Mouse (Mus musculus): ENCODE measurements around the gene Tas2r102. TPM values are rescaled to one million over a fixed set of nuclear protein-coding genes. Genes with fewer than 3 reads are reported as not detected.

Tas2r102 gene
- total RNA-seq (2021) = not detected
- long read RNA-seq = 0 reads

DNA sequence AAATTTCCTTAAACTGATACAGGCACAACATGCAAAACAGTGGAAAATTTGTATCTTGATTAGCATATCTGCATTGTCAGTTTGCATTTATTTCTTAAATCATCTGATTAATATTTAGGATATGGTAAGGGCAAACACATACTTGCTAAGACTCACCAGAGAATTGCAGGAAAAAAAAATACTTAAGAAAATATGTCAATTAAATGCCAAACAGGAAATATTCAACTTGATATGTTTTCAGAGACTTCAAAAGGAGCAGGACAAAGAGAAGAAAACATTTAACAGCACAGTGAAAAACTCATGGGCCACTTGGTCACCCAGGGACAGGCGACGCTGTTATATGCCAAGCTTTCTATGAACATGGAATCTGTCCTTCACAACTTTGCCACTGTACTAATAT lies at the start of gene Tas2r102:
Gene Tas2r102 (plus strand): TSS at position 301 of the 400 bp plus-strand sequence.
- DNase-seq (ENCODE audit: low spot score in 2 of 2) = no peak

GRCm38 (mm10) chr6:132737935-132738334 lies 24.0 kb upstream of the Tas2r102 start, which contains the start of gene Tas2r115:
Gene Tas2r115 (minus strand): TSS chr6:132738035.
- no peak for DNase-seq (ENCODE audit: low spot score in 2 of 2)

DNA sequence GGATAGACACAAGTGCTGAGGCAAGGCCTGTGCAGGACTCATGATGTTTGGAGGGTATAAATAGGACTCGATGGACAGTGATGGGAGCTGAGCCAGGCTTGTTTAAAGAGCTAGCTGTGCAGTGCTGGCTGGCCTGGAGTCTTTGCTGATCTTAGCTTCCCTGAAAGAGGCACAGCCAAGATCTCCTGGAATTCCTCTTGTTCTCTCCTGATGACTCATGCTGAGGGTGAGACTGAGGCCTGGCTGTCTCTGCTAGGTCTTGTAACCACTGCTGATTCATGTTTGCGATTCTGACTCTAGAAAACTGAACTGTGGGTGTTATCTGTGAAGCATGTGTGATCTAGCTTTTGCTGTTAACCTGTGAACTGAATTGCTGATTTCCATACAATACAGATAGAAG lies 11.7 kb upstream of the Tas2r102 start:
- DNase-seq (ENCODE audit: low spot score in 2 of 2) = no peak

DNA sequence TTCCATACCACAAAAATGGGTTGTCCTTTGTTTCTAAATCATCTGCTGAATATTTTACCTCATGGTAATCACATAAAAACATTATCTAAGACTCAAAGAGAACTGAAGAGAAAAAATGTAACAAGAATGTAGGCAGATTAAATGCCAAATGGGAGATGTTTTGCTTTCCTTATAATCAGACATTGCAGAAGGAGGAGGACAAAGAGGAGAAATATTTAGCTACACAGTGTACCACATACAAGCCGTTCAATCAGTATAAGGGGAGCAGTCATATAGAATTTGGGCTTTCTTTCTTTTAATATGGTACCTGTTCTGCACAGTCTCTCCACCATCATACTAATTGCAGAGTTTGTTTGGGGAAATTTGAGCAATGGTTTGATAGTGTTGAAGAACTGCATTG lies 7.5 kb upstream of the Tas2r102 start, which contains the start of gene Tas2r124:
Gene Tas2r124 (plus strand): TSS at position 301 of the 400 bp plus-strand sequence.
- no peak for DNase-seq (ENCODE audit: low spot score in 2 of 2)

GRCm38 (mm10) chr6:132778062-132778461 lies 16.1 kb downstream of the Tas2r102 start, which contains the start of gene Tas2r136:
Gene Tas2r136 (minus strand): TSS chr6:132778162.
- DNase-seq (ENCODE audit: low spot score in 2 of 2) = no peak

- no peak for DNase-seq (ENCODE audit: low spot score in 2 of 2)
These were observed 33.5 kb downstream of the Tas2r102 start for GRCm38 (mm10) chr6:132795393-132795792.

DNA sequence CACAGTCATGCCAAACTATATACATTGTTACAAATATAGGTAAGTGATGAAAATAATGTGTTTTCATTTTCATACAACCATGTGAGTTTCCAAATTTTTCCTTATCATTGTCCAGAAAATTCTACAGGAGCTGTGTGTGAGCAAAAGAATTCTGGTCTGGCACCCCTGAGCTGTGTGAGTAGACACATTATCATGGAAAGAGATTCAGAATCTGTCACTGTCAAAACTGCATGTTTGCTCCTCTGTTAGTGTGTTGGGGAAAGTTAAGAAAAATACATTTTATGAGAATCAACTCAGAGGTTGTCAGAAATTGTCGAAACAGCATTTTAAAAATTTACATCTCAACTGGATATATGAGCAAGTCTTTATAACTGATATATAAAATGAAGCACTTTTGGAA lies 40.6 kb downstream of the Tas2r102 start, which contains the start of gene Tas2r117:
Gene Tas2r117 (plus strand): TSS at position 301 of the 400 bp plus-strand sequence.
- DNase-seq (ENCODE audit: low spot score in 2 of 2) = no peak

Other genes with a start within 250 kb of the Tas2r102 start
- not detected for gene Prh1, start 192.3 kb upstream of the Tas2r102 start, total RNA-seq (2021)
- not detected for gene Prp2, start 166.2 kb upstream of the Tas2r102 start, total RNA-seq (2021)
- not detected for gene A630073D07Rik, start 110.6 kb upstream of the Tas2r102 start, total RNA-seq (2021)
- gene Tas2r120, start 105.2 kb upstream of the Tas2r102 start, total RNA-seq (2021) = not detected
- gene Tas2r121, start 61.1 kb upstream of the Tas2r102 start, total RNA-seq (2021) = not detected
- gene Tas2r122, start 50.2 kb upstream of the Tas2r102 start, total RNA-seq (2021) = not detected
- gene Tas2r115, start 24.1 kb upstream of the Tas2r102 start, total RNA-seq (2021) = not detected
- gene Tas2r124, start 7.4 kb upstream of the Tas2r102 start, total RNA-seq (2021) = not detected
- not detected for gene Tas2r136, start 16.0 kb downstream of the Tas2r102 start, total RNA-seq (2021)
- gene Tas2r117, start 40.7 kb downstream of the Tas2r102 start, total RNA-seq (2021) = not detected
- not detected for gene Tas2r123, start 85.0 kb downstream of the Tas2r102 start, total RNA-seq (2021)
- not detected for gene Tas2r116, start 93.3 kb downstream of the Tas2r102 start, total RNA-seq (2021)
- not detected for gene Tas2r110, start 105.9 kb downstream of the Tas2r102 start, total RNA-seq (2021)
- gene Tas2r113, start 130.9 kb downstream of the Tas2r102 start, total RNA-seq (2021) = not detected
- gene Tas2r125, start 147.5 kb downstream of the Tas2r102 start, total RNA-seq (2021) = not detected
- gene Tas2r129, start 189.0 kb downstream of the Tas2r102 start, total RNA-seq (2021) = not detected
- gene Tas2r131, start 195.8 kb downstream of the Tas2r102 start, total RNA-seq (2021) = not detected
- not detected for gene Tas2r109, start 218.8 kb downstream of the Tas2r102 start, total RNA-seq (2021)

Measured in layer of hippocampus, postnatal 10 days (tissue).